Mouse (Mus musculus) kidney, embryonic 16.5 days (tissue): ENCODE results near the gene Gm10720. TPM values are rescaled to one million over a fixed set of nuclear protein-coding genes. Genes with fewer than 3 reads are reported as not detected.
A peak's percentile ranks its signal among the peaks of the same experiment; 100 is the strongest.
"Not testable (repeated sequence)": the region's sequence is repeated elsewhere in the genome, so short reads cannot be mapped to it uniquely, and the experiment has no call there.

Source experiments
- ATAC-seq: fragments of 200-750 bp; cut with Nextera tagmentation; 2 replicates; pipeline ENCODE4 v1.8.0; 2017; ENCODE audit warnings: moderate TSS enrichment; ENCODE audit not compliant: low FRiP score, low TSS enrichment
- H3K27ac ChIP-seq: fragments of 300-500 bp; sonication (generic); 2 replicates; pipeline ENCODE4 v1.5.1; 2014; ENCODE audit warnings: low read length
- H3K27me3 ChIP-seq: fragments of 300-500 bp; sonication (generic); 2 replicates; pipeline ENCODE4 v1.6.1; 2014; ENCODE audit warnings: low read length, control low read depth, mixed read lengths; ENCODE audit not compliant: insufficient read depth
- H3K36me3 ChIP-seq: fragments of 300-500 bp; sonication (generic); 2 replicates; pipeline ENCODE4 v1.6.1; 2014; ENCODE audit warnings: low read length, control low read depth, mixed read lengths; ENCODE audit not compliant: insufficient read depth
- H3K4me1 ChIP-seq: fragments of 300-500 bp; sonication (generic); 2 replicates; pipeline ENCODE4 v1.6.1; 2014; ENCODE audit warnings: low read length, control low read depth, mixed read lengths; ENCODE audit not compliant: insufficient read depth
- H3K4me2 ChIP-seq: fragments of 300-500 bp; sonication (generic); replicated peaks from 2 replicates; pipeline ENCODE4 v1.6.1; 2014; ENCODE audit warnings: low read depth, low read length
- H3K4me3 ChIP-seq: fragments of 300-500 bp; sonication (generic); 2 replicates; pipeline ENCODE4 v1.5.1; 2014; ENCODE audit warnings: mild to moderate bottlenecking, low read length
- H3K9ac ChIP-seq: fragments of 300-500 bp; sonication (generic); replicated peaks from 2 replicates; pipeline ENCODE4 v1.6.1; 2014; ENCODE audit warnings: low read length
- H3K9me3 ChIP-seq: fragments of 300-500 bp; sonication (generic); 2 replicates; pipeline ENCODE4 v1.6.1; 2016; ENCODE audit warnings: low read length, control low read depth
- WGBS: fragments of 180-500 bp; shearing (Covaris S2); extraction: QIAGEN DNeasy Blood & Tissue Kit; methylation state at CpG from one replicate; pipeline ENCODE4 v1.1.7; 2014; 5-methylcytosine and 5-hydroxymethylcytosine counted together
- polyA plus RNA-seq: library from polyadenylated mRNA; unstranded; fragments of >200 nt; fragmentation: Nextera tagmentation; extraction: Ambion mirVana; gene quantifications from 2 replicates; pipeline ENCODE4 v1.2.1, GENCODE M21; 2015

The Gm10720 gene
- not detected in 2 replicates for polyA plus RNA-seq

GRCm38 (mm10) chr9:3015354-3015753 lies at the start of gene Gm10720:
Gene Gm10720 (plus strand): TSS chr9:3015654.
- H3K4me3 ChIP-seq, H3K27me3 ChIP-seq, H3K27ac ChIP-seq, ATAC-seq, H3K4me2 ChIP-seq, H3K4me1 ChIP-seq, H3K36me3 ChIP-seq, H3K9ac ChIP-seq, H3K9me3 ChIP-seq: not testable (repeated sequence)
- 64% methylated on average over 4 of the region's 9 CpGs for WGBS

- ATAC-seq, H3K36me3 ChIP-seq, H3K27me3 ChIP-seq, H3K27ac ChIP-seq, H3K9ac ChIP-seq, H3K9me3 ChIP-seq, H3K4me1 ChIP-seq, H3K4me3 ChIP-seq, H3K4me2 ChIP-seq: not testable (repeated sequence)
- WGBS = 68% methylated on average over 12 of the region's 12 CpGs
These were observed 14.9 kb upstream of the Gm10720 start, which contains the start of gene Gm10722 for GRCm38 (mm10) chr9:3000445-3000972. Gene Gm10722 (plus strand): TSS chr9:3000922.

GRCm38 (mm10) chr9:3001006-3001405 lies 14.4 kb upstream of the Gm10720 start:
- H3K9me3 ChIP-seq, H3K4me1 ChIP-seq, ATAC-seq, H3K27me3 ChIP-seq, H3K4me3 ChIP-seq, H3K9ac ChIP-seq, H3K36me3 ChIP-seq, H3K4me2 ChIP-seq, H3K27ac ChIP-seq: not testable (repeated sequence)
- 63% methylated on average over 8 of the region's 8 CpGs for WGBS

- H3K36me3 ChIP-seq, H3K9ac ChIP-seq, H3K4me3 ChIP-seq, H3K4me1 ChIP-seq, H3K9me3 ChIP-seq, H3K27ac ChIP-seq, H3K27me3 ChIP-seq, H3K4me2 ChIP-seq: not testable (repeated sequence)
- 54% methylated on average over 8 of the region's 11 CpGs for WGBS
- peak; percentile 89 for ATAC-seq
These were observed 13.3 kb upstream of the Gm10720 start for GRCm38 (mm10) chr9:3001948-3002659.

- H3K27ac ChIP-seq, H3K4me3 ChIP-seq, H3K27me3 ChIP-seq, H3K9me3 ChIP-seq, ATAC-seq, H3K9ac ChIP-seq, H3K36me3 ChIP-seq, H3K4me1 ChIP-seq, H3K4me2 ChIP-seq: not testable (repeated sequence)
- WGBS = 70% methylated on average over 6 of the region's 14 CpGs
These were observed 12.6 kb upstream of the Gm10720 start, which contains the start of gene Gm11168 for GRCm38 (mm10) chr9:3002794-3003396. Gene Gm11168 (plus strand): TSS chr9:3003346.

- not testable (repeated sequence) for H3K36me3 ChIP-seq, H3K4me1 ChIP-seq, H3K27me3 ChIP-seq, H3K27ac ChIP-seq, H3K9me3 ChIP-seq, H3K4me2 ChIP-seq, H3K9ac ChIP-seq, ATAC-seq, H3K4me3 ChIP-seq
- WGBS = 86% methylated on average over 1 of the region's 5 CpGs
These were observed 9.3 kb upstream of the Gm10720 start for GRCm38 (mm10) chr9:3006179-3006578.

GRCm38 (mm10) chr9:3006636-3007035 lies 8.8 kb upstream of the Gm10720 start:
- not testable (repeated sequence) for H3K9ac ChIP-seq, H3K4me3 ChIP-seq, H3K4me1 ChIP-seq, H3K4me2 ChIP-seq, H3K9me3 ChIP-seq, H3K27ac ChIP-seq, H3K27me3 ChIP-seq, H3K36me3 ChIP-seq
- ATAC-seq = peak; percentile 78
- 76% methylated on average over 7 of the region's 8 CpGs for WGBS

GRCm38 (mm10) chr9:3007272-3007671 lies 8.2 kb upstream of the Gm10720 start:
- not testable (repeated sequence) for H3K9me3 ChIP-seq, H3K36me3 ChIP-seq, H3K4me3 ChIP-seq, H3K9ac ChIP-seq, H3K4me2 ChIP-seq, H3K27ac ChIP-seq, H3K27me3 ChIP-seq, H3K4me1 ChIP-seq
- ATAC-seq = peak; percentile 25; the same call in 1 of the 2 replicates
- WGBS = 75% methylated on average over 6 of the region's 9 CpGs

GRCm38 (mm10) chr9:3009331-3009730 lies 6.1 kb upstream of the Gm10720 start:
- not testable (repeated sequence) for H3K9ac ChIP-seq, H3K4me1 ChIP-seq, H3K9me3 ChIP-seq, H3K27ac ChIP-seq, H3K4me2 ChIP-seq, H3K36me3 ChIP-seq, H3K27me3 ChIP-seq, H3K4me3 ChIP-seq
- peak; percentile 54; the same call in 1 of the 2 replicates for ATAC-seq
- no CpG with 5 or more reads among the region's 5 CpGs for WGBS

- H3K9ac ChIP-seq, H3K36me3 ChIP-seq, H3K4me1 ChIP-seq, H3K4me2 ChIP-seq, H3K27me3 ChIP-seq, H3K27ac ChIP-seq, ATAC-seq, H3K4me3 ChIP-seq, H3K9me3 ChIP-seq: not testable (repeated sequence)
- WGBS = 75% methylated on average over 2 of the region's 7 CpGs
These were observed 3.3 kb upstream of the Gm10720 start for GRCm38 (mm10) chr9:3012054-3012621.
